Mouse (Mus musculus) layer of hippocampus, adult 2 months (tissue): ENCODE measurements at regions not wholly inside any gene's neighbourhood (a gene's known extent, or its start where the extent isn't known, plus 50 kb on each side); places are given as distances from the start of the nearest gene placed in this dataset.

ENCODE experiments used
- DNase-seq, 2 experiments: peaks; one replicate each; pipeline ENCODE4 v3.0.0; 2022; ENCODE audit warnings: low spot score in 2 of 2
- H3K27ac ChIP-seq: fragments of 200-600 bp; 2 replicates; pipeline ENCODE4 v1.8.1; 2022
- H3K4me3 ChIP-seq: fragments of 200-600 bp; 2 replicates; pipeline ENCODE4 v1.8.1; 2022; ENCODE audit warnings: mild to moderate bottlenecking
- CTCF ChIP-seq: fragments of 200-600 bp; conservative IDR thresholded peaks from 2 replicates; pipeline ENCODE4 v1.8.1; 2022; ENCODE audit warnings: antibody characterized with exemption, mild to moderate bottlenecking, moderate library complexity

- no peak overlapping the region for H3K27ac ChIP-seq
- H3K4me3 ChIP-seq = no peak overlapping the region
- DNase-seq = no peak
- TF ChIP-seq CTCF = no peak
These were observed 230.5 kb upstream of the Spdye4c start for GRCm38 (mm10) chr2:128360517-128360916.

- TF ChIP-seq CTCF = no peak
- Histone ChIP-seq H3K4me3 (no peak overlapping the region), H3K27ac (no peak overlapping the region)
- no peak for DNase-seq
These were observed 229.6 kb upstream of the Spdye4c start for GRCm38 (mm10) chr2:128361436-128361835.

- Histone ChIP-seq H3K4me3 (no peak overlapping the region), H3K27ac (no peak overlapping the region)
- no peak for DNase-seq
- TF ChIP-seq CTCF = no peak
These were observed 226.8 kb upstream of the Spdye4c start for GRCm38 (mm10) chr2:128364161-128364560.

GRCm38 (mm10) chr2:128365004-128365403 is 226.0 kb upstream of the Spdye4c start:
- H3K27ac ChIP-seq = no peak overlapping the region
- TF ChIP-seq CTCF = no peak
- DNase-seq = no peak
- no peak overlapping the region for H3K4me3 ChIP-seq

GRCm38 (mm10) chr2:128365775-128366174 is 225.2 kb upstream of the Spdye4c start:
- Histone ChIP-seq H3K4me3 (no peak overlapping the region), H3K27ac (no peak overlapping the region)
- no peak for DNase-seq
- no peak for TF ChIP-seq CTCF

GRCm38 (mm10) chr2:128367266-128368150 is 223.5 kb upstream of the Spdye4c start:
- no peak overlapping the region for H3K4me3 ChIP-seq
- no peak for DNase-seq
- H3K27ac ChIP-seq = no peak overlapping the region
- TF ChIP-seq CTCF = no peak

- no peak overlapping the region for H3K4me3 ChIP-seq
- DNase-seq = no peak
- no peak overlapping the region for H3K27ac ChIP-seq
- TF ChIP-seq CTCF = peak; percentile 63
These were observed 222.3 kb upstream of the Spdye4c start for GRCm38 (mm10) chr2:128368534-128369273.

- TF ChIP-seq CTCF = no peak
- H3K27ac ChIP-seq = no peak overlapping the region
- H3K4me3 ChIP-seq = no peak overlapping the region
- DNase-seq = no peak
These were observed 220.2 kb upstream of the Spdye4c start for GRCm38 (mm10) chr2:128370821-128371220.

- Histone ChIP-seq H3K27ac (no peak overlapping the region), H3K4me3 (no peak overlapping the region)
- DNase-seq = no peak
- TF ChIP-seq CTCF = no peak
These were observed 218.8 kb upstream of the Spdye4c start for GRCm38 (mm10) chr2:128372204-128372603.

- DNase-seq = peak in 1 of 2 experiments; percentile 5
- TF ChIP-seq CTCF = no peak
- Histone ChIP-seq H3K27ac (no peak overlapping the region), H3K4me3 (no peak overlapping the region)
These were observed 217.4 kb upstream of the Spdye4c start for GRCm38 (mm10) chr2:128373363-128374252.

- Histone ChIP-seq H3K4me3 (no peak overlapping the region), H3K27ac (no peak overlapping the region)
- no peak for TF ChIP-seq CTCF
- no peak for DNase-seq
These were observed 216.8 kb upstream of the Spdye4c start for GRCm38 (mm10) chr2:128374253-128374566.

- no peak for TF ChIP-seq CTCF
- Histone ChIP-seq H3K27ac (no peak overlapping the region), H3K4me3 (no peak overlapping the region)
- no peak for DNase-seq
These were observed 216.1 kb upstream of the Spdye4c start for GRCm38 (mm10) chr2:128374926-128375325.

GRCm38 (mm10) chr2:128375827-128376226 is 215.2 kb upstream of the Spdye4c start:
- Histone ChIP-seq H3K27ac (no peak overlapping the region), H3K4me3 (no peak overlapping the region)
- DNase-seq = no peak
- no peak for TF ChIP-seq CTCF
